In the genomic region with DNA sequence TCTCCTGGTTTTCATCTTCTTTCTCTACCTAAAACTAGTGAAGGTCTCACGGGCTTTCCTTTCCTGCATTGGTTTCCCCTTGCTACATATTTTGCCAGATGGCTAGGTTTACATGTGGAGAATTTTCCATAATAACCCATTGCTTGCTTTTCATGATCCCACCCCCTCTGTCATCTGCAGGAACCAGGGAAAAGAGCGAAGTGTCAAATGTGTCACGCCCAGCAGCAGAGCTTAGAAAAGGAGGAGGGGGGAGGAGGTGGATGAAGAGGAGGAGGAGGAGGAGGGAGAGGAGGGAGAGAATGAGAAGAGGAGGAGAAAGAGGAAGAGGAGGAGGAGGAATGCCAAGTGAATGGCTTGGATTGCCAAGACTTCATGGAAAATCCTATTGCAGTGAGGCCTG, we compare ENCODE assay signal across 20 mouse cellular contexts.
"Had no signal": no experiment of that assay in that cellular context is flagged by ENCODE, and none has a peak within 500 bp of the region (broad histone marks: within the 10 kb centered on the region; RNA-seq: fewer than 3 reads in every experiment).

No protein-coding gene starts in this region.

- H3K4me3 ChIP-seq: intestine, embryonic 15.5 days; lung, embryonic 15.5 days; megakaryocyte, embryonic 14.5 days; midbrain, embryonic 10.5 days; midbrain, embryonic 15.5 days; neural tube, embryonic 12.5 days; neural tube, embryonic 15.5 days; stomach, embryonic 15.5 days had no signal

- H3K36me3 ChIP-seq: intestine, embryonic 15.5 days; lung, embryonic 15.5 days; midbrain, embryonic 10.5 days; midbrain, embryonic 15.5 days; neural tube, embryonic 12.5 days; neural tube, embryonic 15.5 days; stomach, embryonic 15.5 days had no signal

- H3K4me2 ChIP-seq: intestine, embryonic 15.5 days; lung, embryonic 15.5 days; midbrain, embryonic 15.5 days; neural tube, embryonic 12.5 days; neural tube, embryonic 15.5 days; stomach, embryonic 15.5 days had no signal

- H3K27ac ChIP-seq: intestine, embryonic 15.5 days; liver, embryonic 14.5 days; lung, embryonic 15.5 days; midbrain, embryonic 10.5 days; midbrain, embryonic 15.5 days; neural tube, embryonic 12.5 days; neural tube, embryonic 15.5 days had no signal

- H3K9ac ChIP-seq: intestine, embryonic 15.5 days; liver, embryonic 14.5 days; lung, embryonic 15.5 days; midbrain, embryonic 15.5 days; neural tube, embryonic 12.5 days; neural tube, embryonic 15.5 days; stomach, embryonic 15.5 days had no signal

- H3K4me1 ChIP-seq: midbrain, embryonic 10.5 days; midbrain, embryonic 15.5 days; neural tube, embryonic 12.5 days; neural tube, embryonic 15.5 days; stomach, embryonic 15.5 days had no signal

- H3K9me3 ChIP-seq: intestine, embryonic 15.5 days; lung, embryonic 15.5 days; midbrain, embryonic 10.5 days; midbrain, embryonic 15.5 days; neural tube, embryonic 15.5 days; stomach, embryonic 15.5 days had no signal

- H3K27me3 ChIP-seq: intestine, embryonic 15.5 days; lung, embryonic 15.5 days; midbrain, embryonic 15.5 days; neural tube, embryonic 12.5 days; neural tube, embryonic 15.5 days; stomach, embryonic 15.5 days had no signal

- DNase-seq: kidney, adult 18-20 months; kidney, adult 9 months; kidney, postnatal 14 days; kidney, postnatal 4 days; left cerebral cortex, postnatal 4 days; lung, adult 18-20 months; lung, postnatal 10 days; lung, postnatal 36 days; right cerebral cortex, postnatal 25 days; spleen, adult 18-20 months; thymus, postnatal 25 days had no signal

- ATAC-seq: intestine, embryonic 15.5 days; midbrain, embryonic 15.5 days had no signal
